Mouse (Mus musculus) forebrain, embryonic 15.5 days (tissue): ENCODE data around the gene Mroh3. TPM values are rescaled to one million over a fixed set of nuclear protein-coding genes. Genes with fewer than 3 reads are reported as not detected.

ENCODE experiments used
- ATAC-seq: fragments of 200-750 bp; cut with Nextera tagmentation; replicated peaks from 2 replicates; pipeline ENCODE4 v1.8.0; 2017; ENCODE audit warnings: mild to moderate bottlenecking, moderate TSS enrichment, moderate library complexity
- H3K27ac ChIP-seq: fragments of 300-500 bp; sonication (generic); replicated peaks from 2 replicates; pipeline ENCODE4 v1.5.1; 2015; ENCODE audit warnings: mild to moderate bottlenecking, inconsistent platforms
- H3K27me3 ChIP-seq: fragments of 300-500 bp; sonication (generic); 2 replicates; pipeline ENCODE4 v1.6.1; 2015; ENCODE audit warnings: inconsistent platforms
- H3K36me3 ChIP-seq: fragments of 300-500 bp; sonication (generic); 2 replicates; pipeline ENCODE4 v1.6.1; 2015; ENCODE audit warnings: mild to moderate bottlenecking, inconsistent platforms
- H3K4me1 ChIP-seq: fragments of 300-500 bp; sonication (generic); 2 replicates; pipeline ENCODE4 v1.6.1; 2015; ENCODE audit warnings: inconsistent platforms
- H3K4me2 ChIP-seq: fragments of 300-500 bp; sonication (generic); replicated peaks from 2 replicates; pipeline ENCODE4 v1.6.1; 2015; ENCODE audit warnings: mild to moderate bottlenecking, inconsistent platforms
- H3K4me3 ChIP-seq: fragments of 300-500 bp; sonication (generic); 2 replicates; pipeline ENCODE4 v1.5.1; 2015; ENCODE audit warnings: mild to moderate bottlenecking, inconsistent platforms
- H3K9ac ChIP-seq: fragments of 300-500 bp; sonication (generic); replicated peaks from 2 replicates; pipeline ENCODE4 v1.6.1; 2015; ENCODE audit warnings: mild to moderate bottlenecking, inconsistent platforms
- H3K9me3 ChIP-seq: fragments of 300-500 bp; sonication (generic); 2 replicates; pipeline ENCODE4 v1.6.1; 2016; ENCODE audit warnings: inconsistent platforms
- WGBS: fragments of 180-500 bp; shearing (Covaris S2); methylation state at CpG from one replicate; pipeline ENCODE4 v1.1.7; 2015; ENCODE audit warnings: mixed read lengths; 5-methylcytosine and 5-hydroxymethylcytosine counted together
- polyA plus RNA-seq: library from polyadenylated mRNA; unstranded; fragments of >200 nt; fragmentation: Nextera tagmentation; extraction: Ambion mirVana; gene quantifications from 2 replicates; pipeline ENCODE4 v1.2.1, GENCODE M21; 2015

The Mroh3 gene
- polyA plus RNA-seq, 1 experiment from 2014 or later: not detected

- Histone ChIP-seq H3K9ac (no peak overlapping the region), H3K9me3 (no peaks in the 10 kb centered on the region), H3K4me3 (no peak overlapping the region), H3K36me3 (no peaks in the 10 kb centered on the region), H3K27ac (no peak overlapping the region), H3K4me2 (no peak overlapping the region), H3K4me1 (no peaks in the 10 kb centered on the region), H3K27me3 (no peaks in the 10 kb centered on the region)
- WGBS: 94% methylated on average over 7 of the region's 7 CpGs
- no peak for ATAC-seq
Measured at GRCm38 (mm10) chr1:136241801-136242200, 29.2 kb upstream of the Mroh3 start.

- 87% methylated on average over 4 of the region's 4 CpGs for WGBS
- Histone ChIP-seq H3K36me3 (no peaks in the 10 kb centered on the region), H3K9ac (no peak overlapping the region), H3K4me3 (no peak overlapping the region), H3K27me3 (no peaks in the 10 kb centered on the region), H3K27ac (no peak overlapping the region), H3K4me1 (peaks cover 6% of the 10 kb centered on the region), H3K4me2 (no peak overlapping the region), H3K9me3 (no peaks in the 10 kb centered on the region)
- ATAC-seq: no peak
Measured at GRCm38 (mm10) chr1:136238495-136238894, 25.9 kb upstream of the Mroh3 start.

- peak overlapping the region; percentile 64 for H3K27ac ChIP-seq
- no peaks in the 10 kb centered on the region for H3K27me3 ChIP-seq
- H3K9me3 ChIP-seq: no peaks in the 10 kb centered on the region
- H3K4me1 ChIP-seq: peaks cover 44% of the 10 kb centered on the region
- peak overlapping the region; percentile 70 for H3K9ac ChIP-seq
- peak overlapping the region; percentile 63 for H3K4me3 ChIP-seq
- peak overlapping the region; percentile 86 for H3K4me2 ChIP-seq
- 3% methylated on average over 9 of the region's 9 CpGs for WGBS
- H3K36me3 ChIP-seq: no peaks in the 10 kb centered on the region
- peak; percentile 21 for ATAC-seq
Measured at GRCm38 (mm10) chr1:136234595-136235092, 22.0 kb upstream of the Mroh3 start.

- H3K9ac ChIP-seq: peak within 1 kb of the TSS; percentile 70
- no peaks in the 10 kb centered on the region for H3K36me3 ChIP-seq
- WGBS: under 1% methylated on average over 46 of the region's 51 CpGs
- peaks cover 48% of the 10 kb centered on the region for H3K4me1 ChIP-seq
- no peaks in the 10 kb centered on the region for H3K27me3 ChIP-seq
- no peaks in the 10 kb centered on the region for H3K9me3 ChIP-seq
- peak within 1 kb of the TSS; percentile 63 for H3K4me3 ChIP-seq
- H3K4me2 ChIP-seq: peak within 1 kb of the TSS; percentile 86
- peak; percentile 83 for ATAC-seq
- H3K27ac ChIP-seq: peak within 1 kb of the TSS; percentile 64
Measured at GRCm38 (mm10) chr1:136233892-136234594, 21.4 kb upstream of the Mroh3 start, which contains the start of gene Inava. TSS of gene Inava (minus strand) at chr1:136234264.

- peaks cover 57% of the 10 kb centered on the region for H3K4me1 ChIP-seq
- 0 out of 2 replicates have a peak overlapping the region, but pooled peaks have one; percentile 9 for H3K27ac ChIP-seq
- peak overlapping the region; percentile 63 for H3K4me3 ChIP-seq
- WGBS: 1% methylated on average over 23 of the region's 23 CpGs
- no peaks in the 10 kb centered on the region for H3K27me3 ChIP-seq
- H3K4me2 ChIP-seq: peak overlapping the region; percentile 86
- no peaks in the 10 kb centered on the region for H3K9me3 ChIP-seq
- peak; percentile 8; the same call in 1 of the 2 replicates for ATAC-seq
- peak overlapping the region; percentile 70 for H3K9ac ChIP-seq
- H3K36me3 ChIP-seq: no peaks in the 10 kb centered on the region
Measured at GRCm38 (mm10) chr1:136232986-136233790, 20.6 kb upstream of the Mroh3 start.

GRCm38 (mm10) chr1:136232285-136232926 is 19.8 kb upstream of the Mroh3 start:
- ATAC-seq: no peak
- no peaks in the 10 kb centered on the region for H3K9me3 ChIP-seq
- H3K27me3 ChIP-seq: no peaks in the 10 kb centered on the region
- no peaks in the 10 kb centered on the region for H3K36me3 ChIP-seq
- peaks cover 60% of the 10 kb centered on the region for H3K4me1 ChIP-seq
- no peak overlapping the region for H3K27ac ChIP-seq
- H3K9ac ChIP-seq: peak overlapping the region; percentile 70; the same call in 1 of the 2 replicates
- 1% methylated on average over 9 of the region's 9 CpGs for WGBS
- H3K4me3 ChIP-seq: peak overlapping the region; percentile 63
- H3K4me2 ChIP-seq: peak overlapping the region; percentile 86

GRCm38 (mm10) chr1:136231596-136231995 is 19.0 kb upstream of the Mroh3 start:
- ATAC-seq: no peak
- H3K27ac ChIP-seq: no peak overlapping the region
- H3K4me1 ChIP-seq: peaks cover 60% of the 10 kb centered on the region
- H3K27me3 ChIP-seq: no peaks in the 10 kb centered on the region
- H3K9me3 ChIP-seq: no peaks in the 10 kb centered on the region
- peak overlapping the region; percentile 86 for H3K4me2 ChIP-seq
- no peaks in the 10 kb centered on the region for H3K36me3 ChIP-seq
- 0 out of 2 replicates have a peak overlapping the region, but pooled peaks have one; percentile 8 for H3K9ac ChIP-seq
- 2% methylated on average over 5 of the region's 6 CpGs for WGBS
- peak overlapping the region; percentile 63 for H3K4me3 ChIP-seq

- Histone ChIP-seq H3K27ac (no peak overlapping the region), H3K4me3 (no peak overlapping the region), H3K36me3 (no peaks in the 10 kb centered on the region), H3K27me3 (no peaks in the 10 kb centered on the region), H3K4me1 (peaks cover 60% of the 10 kb centered on the region), H3K9ac (no peak overlapping the region), H3K9me3 (no peaks in the 10 kb centered on the region), H3K4me2 (peak overlapping the region; percentile 13)
- no peak for ATAC-seq
- WGBS: 35% methylated on average over 11 of the region's 11 CpGs
Measured at GRCm38 (mm10) chr1:136230201-136230600, 17.6 kb upstream of the Mroh3 start.

GRCm38 (mm10) chr1:136229040-136229373 is 16.4 kb upstream of the Mroh3 start:
- no peaks in the 10 kb centered on the region for H3K9me3 ChIP-seq
- no peaks in the 10 kb centered on the region for H3K27me3 ChIP-seq
- H3K4me2 ChIP-seq: no peak overlapping the region
- no peak overlapping the region for H3K4me3 ChIP-seq
- no peak overlapping the region for H3K9ac ChIP-seq
- no peak overlapping the region for H3K27ac ChIP-seq
- no peak for ATAC-seq
- WGBS: 9% methylated on average over 6 of the region's 6 CpGs
- H3K4me1 ChIP-seq: peaks cover 55% of the 10 kb centered on the region
- no peaks in the 10 kb centered on the region for H3K36me3 ChIP-seq

- Histone ChIP-seq H3K27ac (no peak overlapping the region), H3K4me1 (peaks cover 54% of the 10 kb centered on the region), H3K9ac (no peak overlapping the region), H3K9me3 (no peaks in the 10 kb centered on the region), H3K4me3 (no peak overlapping the region), H3K4me2 (no peak overlapping the region), H3K27me3 (no peaks in the 10 kb centered on the region), H3K36me3 (no peaks in the 10 kb centered on the region)
- 7% methylated on average over 13 of the region's 13 CpGs for WGBS
- ATAC-seq: no peak
Measured at GRCm38 (mm10) chr1:136228328-136229039, 15.9 kb upstream of the Mroh3 start.

GRCm38 (mm10) chr1:136227870-136228269 is 15.2 kb upstream of the Mroh3 start:
- H3K4me2 ChIP-seq: no peak overlapping the region
- no peak overlapping the region for H3K4me3 ChIP-seq
- no peaks in the 10 kb centered on the region for H3K9me3 ChIP-seq
- peaks cover 48% of the 10 kb centered on the region for H3K4me1 ChIP-seq
- no peaks in the 10 kb centered on the region for H3K27me3 ChIP-seq
- H3K9ac ChIP-seq: no peak overlapping the region
- H3K27ac ChIP-seq: no peak overlapping the region
- no peak for ATAC-seq
- H3K36me3 ChIP-seq: no peaks in the 10 kb centered on the region
- 58% methylated on average over 4 of the region's 4 CpGs for WGBS
